Mouse (Mus musculus) c-Kit-positive CD71-negative TER-119-negative erythroid progenitor cells, embryonic 14.5 days (primary cell): ENCODE results near the gene Slc40a1.

Experiments used
- DNase-seq: peaks from one replicate; pipeline ENCODE4 v3.0.0-alpha.2; 2013; ENCODE audit warnings: low read depth

Gene Slc40a1

DNA sequence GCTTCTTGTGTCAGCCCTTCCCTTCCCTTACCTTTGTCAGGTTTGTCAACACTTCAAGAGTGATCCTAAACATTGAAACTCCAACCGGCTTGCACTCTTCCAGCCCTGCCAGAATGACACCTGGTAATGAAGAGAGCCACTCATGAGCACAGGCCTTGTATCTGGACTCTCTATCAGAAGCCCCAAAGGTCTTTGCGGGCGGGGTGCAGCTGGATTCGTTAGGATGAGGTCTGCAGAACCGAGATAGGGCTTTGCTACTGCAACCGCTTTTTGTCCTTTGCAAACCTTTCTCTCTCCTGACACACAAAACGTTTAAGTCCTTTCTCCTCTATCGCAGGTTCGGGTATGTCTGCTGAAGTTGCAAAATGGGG is at the start of gene Slc40a1:
Slc40a1 (minus strand) TSS at position 131 of the 371 bp plus-strand sequence.
- DNase-seq: peak; percentile 50

DNA sequence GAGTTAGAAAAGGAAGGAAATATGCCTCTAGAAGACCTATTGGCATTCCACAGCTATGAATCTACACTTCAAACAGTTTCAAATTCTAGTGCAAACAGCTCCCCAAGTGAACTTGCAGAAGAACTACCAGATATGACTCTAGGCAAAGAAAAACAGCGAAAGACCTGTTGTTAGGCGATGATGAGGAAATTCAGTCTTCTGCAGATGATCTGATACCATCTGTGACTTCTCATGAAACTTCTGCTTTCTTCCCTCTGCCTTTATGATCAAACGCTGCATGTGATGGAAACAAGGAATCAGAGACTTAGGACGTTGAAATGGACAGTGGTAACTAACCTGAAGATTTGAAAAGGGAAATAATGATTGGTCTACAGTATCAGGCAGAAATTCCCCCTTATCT is 45.0 kb upstream of the Slc40a1 start:
- DNase-seq: no peak

DNA sequence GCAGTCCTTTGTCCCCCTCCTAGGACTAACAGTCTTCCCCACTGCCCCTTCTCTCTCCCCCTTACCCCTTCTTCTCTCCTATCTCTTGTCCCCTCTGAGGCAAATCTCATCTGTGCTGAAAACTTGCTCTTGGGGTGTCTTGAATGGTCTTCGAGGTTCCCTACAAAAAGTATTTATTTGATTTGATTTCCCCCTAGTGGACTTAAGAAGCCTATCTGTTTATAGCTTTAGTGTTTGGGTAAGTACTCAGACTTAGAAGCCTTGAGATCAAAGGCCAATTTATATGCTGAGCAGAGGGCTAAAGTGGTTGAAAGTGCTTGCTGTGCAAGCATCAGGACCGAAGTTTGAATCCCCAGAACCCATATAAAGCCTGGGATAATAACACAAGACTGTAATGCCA is 22.7 kb upstream of the Slc40a1 start:
- no peak for DNase-seq

DNA sequence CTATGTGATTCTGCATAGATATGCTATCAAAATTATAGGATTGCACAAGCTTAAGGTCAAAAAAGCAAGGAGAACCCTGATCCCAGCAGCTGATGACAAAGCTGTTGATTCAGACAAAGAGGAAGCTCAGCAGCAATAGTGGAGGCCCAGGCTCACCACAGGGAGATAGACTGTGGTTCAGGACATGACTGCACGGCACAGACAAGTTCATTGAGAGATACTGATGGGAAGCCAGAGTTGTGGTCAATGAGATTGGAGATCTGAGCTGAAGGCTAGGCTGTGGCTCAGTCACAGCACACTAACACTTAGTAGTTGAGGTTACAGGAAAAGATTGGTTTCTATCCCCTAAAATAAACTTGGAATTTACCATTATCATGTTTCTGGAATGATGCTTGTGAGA is 21.5 kb upstream of the Slc40a1 start:
- DNase-seq: no peak

DNA sequence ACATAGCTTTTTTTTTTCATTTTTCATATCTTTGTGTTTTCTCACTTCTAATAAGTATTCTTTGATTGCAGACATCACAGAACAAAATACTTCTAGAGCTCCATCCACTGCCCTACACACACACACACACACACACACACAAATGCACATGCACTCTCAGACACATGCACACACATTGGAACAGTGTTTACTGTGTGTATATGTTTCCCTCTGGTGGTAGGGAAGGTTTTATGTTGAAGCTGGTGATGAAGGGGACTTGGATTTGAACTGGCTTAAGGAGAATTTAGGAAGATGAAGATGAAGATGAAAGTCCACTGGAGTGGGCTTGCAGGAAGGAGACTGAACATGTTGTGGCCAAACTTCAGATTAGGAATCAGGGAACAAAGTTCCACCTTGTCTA is 4.8 kb upstream of the Slc40a1 start:
- no peak for DNase-seq

DNA sequence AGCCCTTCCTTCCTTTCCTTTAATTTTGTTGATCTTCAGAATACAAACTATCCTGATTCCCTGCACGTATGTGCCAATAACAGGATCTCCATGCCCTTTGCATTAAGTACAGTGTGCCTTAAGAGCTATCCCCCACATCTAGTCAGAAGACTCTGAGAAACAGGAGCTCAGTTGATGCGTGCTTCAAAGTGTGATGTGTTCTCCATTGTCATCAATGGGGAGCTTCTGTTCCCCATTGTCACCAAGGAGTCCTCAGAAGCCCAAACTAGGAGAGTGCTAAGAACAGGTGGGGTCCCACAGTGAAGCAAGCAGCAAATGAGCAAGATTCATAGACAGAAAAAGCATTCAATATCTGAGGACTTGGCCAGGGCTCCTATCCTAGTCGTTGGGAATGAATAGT is 588 bp upstream of the Slc40a1 start:
- DNase-seq: no peak

DNA sequence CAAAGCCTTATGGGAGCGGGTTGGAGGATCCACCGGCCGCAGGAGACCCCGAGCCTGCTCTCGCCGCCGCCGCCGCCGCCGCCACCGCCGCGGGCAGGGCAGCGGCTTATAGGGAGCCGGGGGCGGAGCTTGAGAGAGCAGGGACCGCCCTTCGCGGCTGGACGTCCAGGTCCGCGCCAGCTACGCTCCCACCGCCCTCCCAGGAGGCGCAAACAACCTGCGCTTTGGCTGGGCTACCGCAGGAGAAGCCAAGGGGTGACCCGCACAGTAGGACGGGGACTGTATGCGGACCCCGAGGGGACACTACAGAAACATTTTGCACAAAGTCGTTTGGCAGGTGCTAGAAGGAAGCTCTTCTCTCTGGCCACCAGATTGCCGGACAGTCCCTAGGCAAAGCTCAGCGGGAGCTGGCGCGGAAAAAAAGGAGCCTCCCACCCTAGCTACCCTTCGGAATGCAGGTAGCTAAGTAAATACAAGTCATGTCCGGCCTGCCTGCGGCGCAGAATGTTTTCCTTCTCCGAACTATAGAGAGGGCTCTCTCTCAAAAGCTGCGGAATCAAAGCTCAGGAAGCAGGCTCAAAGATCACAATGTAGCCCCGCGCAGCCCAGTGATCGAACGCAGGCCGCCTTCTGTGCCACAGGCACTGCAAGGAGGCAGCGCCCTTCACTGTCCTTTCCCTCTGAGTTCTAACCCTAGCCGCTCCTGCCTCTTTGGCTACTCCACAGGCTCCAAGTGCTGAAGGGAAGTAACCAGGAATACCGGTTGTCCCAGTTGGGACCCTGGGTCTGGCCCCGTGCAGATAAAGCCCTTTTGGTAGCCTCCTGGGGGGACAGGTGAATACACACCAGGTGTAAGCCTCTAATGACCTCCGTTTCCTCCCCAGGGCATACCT is 577 bp downstream of the Slc40a1 start:
- DNase-seq: no peak

DNA sequence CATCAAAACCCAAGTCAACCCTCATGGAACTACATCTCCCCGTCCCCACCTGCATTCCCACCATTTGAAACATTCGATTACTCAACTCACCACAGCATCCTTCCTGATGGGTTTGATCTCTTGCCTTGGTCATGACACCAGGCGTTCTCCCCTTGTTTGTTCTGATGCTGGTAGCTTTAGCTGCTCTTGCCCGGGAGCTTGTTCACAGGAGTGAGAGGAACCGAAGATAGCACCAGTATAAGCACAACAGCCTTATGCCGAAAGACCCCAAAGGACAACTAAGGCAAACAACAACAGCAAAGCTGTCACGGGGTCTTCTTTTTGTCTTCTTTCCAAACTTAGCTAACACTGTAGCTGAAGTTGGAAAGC is 1.2 kb downstream of the Slc40a1 start:
- DNase-seq: no peak

DNA sequence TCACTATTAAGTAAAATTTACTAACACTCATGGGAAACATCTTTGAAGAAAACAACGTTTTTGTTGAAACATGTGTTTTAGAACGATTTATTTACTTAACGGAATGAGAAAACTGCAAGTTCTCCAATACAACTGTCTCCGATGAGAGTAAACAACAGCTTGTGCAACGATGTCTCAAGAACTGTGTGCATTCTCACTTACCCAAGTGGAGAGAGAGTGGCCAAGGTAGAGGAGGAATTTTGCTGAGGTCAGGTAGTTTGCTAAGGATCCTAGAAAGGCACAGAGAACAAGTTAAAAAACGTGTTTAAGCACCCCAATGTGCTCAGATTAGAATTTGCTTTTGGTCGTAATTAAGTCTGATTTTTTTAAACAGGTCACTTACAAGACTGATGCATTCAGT is 1.8 kb downstream of the Slc40a1 start:
- no peak for DNase-seq

DNA sequence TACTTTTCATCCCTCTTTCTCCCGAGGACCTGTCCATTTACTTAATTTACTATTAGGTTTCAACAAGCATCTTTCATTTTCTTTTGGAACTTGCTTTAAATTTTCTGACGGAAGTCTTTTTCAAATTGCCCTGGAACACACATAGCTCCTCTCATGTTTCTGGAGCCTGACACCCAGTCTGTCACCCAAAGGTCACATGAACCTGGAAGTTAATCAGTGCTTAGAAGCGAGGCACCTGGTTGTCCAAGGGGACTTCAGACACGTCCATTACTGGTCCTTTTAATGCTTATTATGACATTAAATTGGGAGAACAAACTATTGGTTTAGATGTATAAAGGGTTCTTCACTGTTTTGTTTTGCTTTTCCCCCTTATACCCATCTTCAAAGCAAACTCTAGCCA is 3.0 kb downstream of the Slc40a1 start:
- no peak for DNase-seq

DNA sequence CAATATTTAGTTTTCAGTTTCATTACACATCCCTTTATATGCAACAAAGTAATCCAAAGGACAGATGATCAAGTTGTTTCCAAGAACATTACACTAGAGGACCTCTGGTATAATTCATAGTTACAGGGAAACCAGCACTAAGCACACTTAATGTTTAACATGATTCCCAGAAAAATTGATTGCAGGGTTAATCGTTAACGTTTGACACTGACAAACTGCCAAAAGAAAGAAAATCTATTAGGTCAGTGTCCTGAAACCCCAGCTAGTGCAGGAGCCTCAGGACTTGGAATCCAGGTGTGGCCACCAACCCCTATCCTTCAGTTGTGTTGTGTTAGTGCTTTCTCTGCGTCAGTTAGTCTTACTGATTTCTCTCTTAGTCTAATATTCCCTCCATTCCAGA is 5.6 kb downstream of the Slc40a1 start:
- DNase-seq: no peak

DNA sequence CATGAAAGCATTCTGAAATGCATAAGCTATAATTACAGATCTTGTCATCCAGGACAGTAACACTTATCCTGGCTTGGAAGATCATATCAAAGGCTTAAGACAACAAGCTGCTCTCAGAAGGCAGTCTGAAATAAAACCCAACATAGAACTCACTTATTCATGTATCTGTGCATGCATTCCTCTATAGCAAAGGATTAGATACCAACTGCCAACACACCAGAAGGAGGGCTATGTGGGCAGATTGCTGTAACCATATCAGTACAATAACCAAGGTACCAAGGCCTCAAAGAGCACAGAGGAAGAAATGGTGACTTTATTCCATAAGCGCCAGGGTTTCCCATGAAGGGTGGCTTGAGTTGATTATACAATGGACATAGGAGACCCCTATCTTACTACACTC is 6.6 kb downstream of the Slc40a1 start:
- DNase-seq: no peak

DNA sequence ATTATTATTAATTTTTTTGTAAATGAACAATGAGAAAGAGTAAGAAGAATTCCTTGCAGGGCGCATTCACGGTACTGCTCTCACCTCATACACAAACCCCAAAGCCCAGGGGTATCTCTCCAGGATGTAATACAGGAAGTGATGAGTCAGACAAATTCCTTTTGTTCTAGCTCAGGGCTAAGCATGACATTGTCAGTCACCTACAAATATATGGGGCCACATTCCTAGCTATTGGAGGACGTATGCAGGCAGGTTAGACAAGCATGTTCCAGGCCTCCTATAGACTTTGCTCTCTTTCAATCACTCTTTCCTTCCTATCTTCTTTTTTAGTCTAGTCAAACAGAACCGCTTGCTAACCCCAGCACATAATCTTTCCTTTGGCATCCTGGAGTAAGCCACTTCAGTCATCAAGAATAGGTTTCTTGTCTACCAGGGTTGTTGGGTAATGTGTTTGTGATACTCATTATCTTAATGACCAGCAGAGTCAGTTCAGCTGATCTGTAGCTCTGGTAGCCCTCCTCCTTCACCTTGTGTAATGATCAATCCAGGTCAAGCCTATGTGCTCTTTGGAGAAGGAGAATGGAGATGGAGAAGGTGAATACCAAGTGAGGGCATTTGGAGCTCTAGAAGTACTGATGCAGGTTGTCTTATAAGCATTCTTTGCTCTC is 9.1 kb downstream of the Slc40a1 start:
- DNase-seq: no peak

DNA sequence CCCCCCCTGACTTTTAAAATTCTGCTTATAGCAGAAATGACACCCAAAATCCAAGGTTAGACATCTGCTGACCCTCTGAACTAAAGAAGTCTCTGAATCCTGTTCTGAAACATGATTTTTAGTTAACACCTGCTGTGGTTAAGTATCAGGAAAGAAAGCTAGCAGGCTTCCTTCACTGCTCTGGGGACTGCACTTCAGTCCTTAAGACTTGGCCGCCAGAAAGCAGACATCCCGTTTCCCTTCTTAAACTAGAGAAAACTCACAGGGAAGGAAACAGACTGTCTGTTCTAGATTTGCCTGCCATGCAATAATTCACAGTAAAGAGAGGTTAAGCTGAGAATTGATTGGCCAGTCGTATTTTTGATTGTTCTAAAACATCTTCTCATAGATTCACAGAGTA is 10.1 kb downstream of the Slc40a1 start:
- no peak for DNase-seq

DNA sequence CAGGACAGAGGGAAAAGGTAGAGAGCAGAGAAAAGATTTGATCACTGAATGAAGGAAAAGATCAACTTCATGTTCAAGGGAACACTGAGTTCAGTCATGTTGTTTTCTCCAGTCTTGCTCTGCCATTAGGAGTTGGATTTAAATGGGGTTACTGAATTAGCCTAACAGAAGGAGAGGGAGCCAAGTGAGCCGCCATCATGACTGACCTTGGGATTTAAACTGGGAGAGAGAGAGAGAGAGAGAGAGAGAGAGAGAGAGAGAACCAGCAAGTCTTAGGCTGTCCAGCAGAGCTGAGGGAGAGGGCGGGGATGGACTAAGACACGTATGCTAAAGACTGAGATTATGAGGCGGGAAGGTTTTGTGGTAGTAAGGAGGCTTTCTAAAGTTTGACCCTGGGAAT is 12.1 kb downstream of the Slc40a1 start:
- DNase-seq: no peak

DNA sequence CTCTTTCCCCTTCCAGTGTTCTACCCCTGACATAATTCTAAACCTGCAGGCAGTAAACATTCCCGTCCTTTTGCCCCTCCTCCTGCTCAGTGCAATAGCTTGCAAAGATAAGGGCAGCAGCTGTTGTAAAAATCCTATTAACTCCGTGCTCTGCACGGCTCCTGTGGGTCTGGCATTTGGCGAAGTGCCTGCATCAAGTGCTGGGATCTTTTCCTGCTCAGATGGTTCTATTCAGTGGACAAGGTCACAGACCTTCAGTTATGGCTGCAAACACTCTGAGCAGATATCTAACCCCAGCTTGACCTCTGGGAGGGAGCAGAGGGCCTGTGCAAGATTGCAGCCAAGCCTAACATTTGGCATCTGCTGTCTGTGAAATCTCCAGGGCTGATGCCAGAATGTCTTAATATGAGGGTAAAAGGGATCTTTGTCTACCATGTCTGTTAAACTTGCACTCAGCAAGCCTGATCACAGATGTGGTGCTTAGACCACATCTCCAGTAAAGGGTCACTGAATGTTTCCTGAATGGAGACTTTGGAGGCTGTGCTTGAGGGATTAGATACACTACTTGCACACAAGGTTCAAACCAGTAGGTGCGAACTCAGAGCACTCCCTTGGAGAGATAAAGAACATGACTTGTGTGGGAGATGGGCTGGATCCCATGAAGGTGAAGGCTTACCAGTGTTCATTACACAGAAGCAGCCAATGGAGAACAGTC is 21.1 kb downstream of the Slc40a1 start:
- no peak for DNase-seq

DNA sequence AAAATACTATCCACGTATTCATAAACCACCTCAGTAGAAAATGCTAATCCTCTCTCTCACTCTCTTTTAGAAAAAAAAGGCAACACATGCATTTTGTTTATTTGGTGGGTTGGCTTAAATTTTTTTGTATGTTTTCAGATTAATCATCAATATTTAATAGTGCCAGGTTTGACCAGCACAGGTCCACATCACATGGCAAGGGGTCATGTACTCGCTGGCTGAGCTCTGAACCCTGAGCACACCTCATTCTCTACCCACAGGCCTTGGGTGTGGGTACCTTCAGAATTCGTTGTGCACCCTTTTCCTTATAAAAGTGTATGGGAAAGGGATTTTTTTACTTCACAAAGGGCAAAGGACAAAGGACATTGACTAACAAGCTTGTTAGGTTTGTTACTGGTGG is 22.2 kb downstream of the Slc40a1 start:
- DNase-seq: no peak

DNA sequence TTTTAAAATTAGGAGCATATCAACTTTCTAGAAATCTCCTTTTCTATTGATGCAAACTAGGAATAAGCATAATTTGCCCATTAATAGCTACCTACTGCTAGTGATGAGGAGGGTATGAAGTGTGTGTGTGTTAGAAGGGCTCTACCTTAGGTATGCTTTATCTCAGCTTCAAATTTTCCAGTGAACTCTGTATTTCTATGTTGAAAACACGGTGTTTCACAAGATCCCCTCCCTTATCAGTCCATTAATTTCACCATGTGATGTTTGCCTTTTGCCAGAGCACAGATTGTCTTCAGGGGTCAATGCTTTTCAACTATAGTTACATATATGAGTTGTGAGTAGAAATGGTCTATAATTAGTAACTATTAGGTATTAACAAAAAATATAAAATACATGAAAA is 28.3 kb downstream of the Slc40a1 start:
- DNase-seq: no peak

DNA sequence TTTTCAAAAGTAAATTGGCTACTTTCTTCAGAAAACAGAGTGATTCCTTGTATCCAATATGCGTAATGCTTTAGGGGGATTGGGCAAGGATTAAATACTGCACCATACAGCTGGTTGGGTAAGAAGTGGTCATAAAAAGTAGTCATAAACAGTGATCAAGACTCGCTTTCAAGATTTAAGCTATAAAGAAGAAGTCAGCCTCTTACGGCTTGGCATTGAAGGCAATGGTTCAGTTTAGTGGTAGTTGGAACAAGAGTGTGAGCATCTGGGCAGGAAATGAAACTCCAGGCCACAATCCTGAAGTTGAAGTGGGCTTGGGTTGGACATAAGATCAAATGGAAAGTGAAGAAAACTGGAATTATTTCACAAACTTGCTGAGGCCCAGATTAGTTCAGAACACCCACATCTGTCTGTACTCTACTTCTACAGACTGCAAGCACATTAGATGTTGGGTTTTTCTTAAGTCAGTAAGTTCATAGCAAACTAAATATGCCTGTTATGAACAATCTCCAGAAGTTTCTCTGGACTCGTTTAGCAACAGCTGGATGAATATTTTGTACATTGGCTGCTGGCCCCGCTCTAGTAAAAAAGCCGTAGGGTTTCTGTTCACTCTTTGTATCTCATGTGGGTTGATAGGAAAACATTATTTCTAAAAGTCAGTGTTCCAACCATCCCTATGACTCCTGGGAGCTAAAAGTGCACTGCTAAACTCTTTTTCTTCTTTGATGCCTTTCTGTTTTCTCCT is 32.0 kb downstream of the Slc40a1 start:
- no peak for DNase-seq

DNA sequence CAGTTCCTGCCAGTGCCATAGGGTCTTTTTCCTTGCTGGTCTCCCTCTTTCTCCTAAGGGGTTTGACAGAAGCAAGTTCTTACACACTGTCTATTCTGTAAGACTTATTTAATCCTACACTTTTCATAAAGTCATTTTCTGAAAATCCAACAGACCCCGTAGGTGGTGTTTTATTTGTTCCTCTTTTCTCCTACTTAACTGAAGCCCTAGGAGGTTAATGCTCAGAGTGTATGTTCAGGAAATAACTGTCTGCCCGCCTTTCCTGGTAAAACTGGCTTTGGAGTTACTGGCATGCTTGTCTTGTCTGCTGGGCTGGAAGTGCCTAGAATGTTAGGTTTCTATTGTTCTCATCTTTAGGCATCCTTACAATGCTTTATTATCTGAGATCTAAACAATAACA is 34.3 kb downstream of the Slc40a1 start:
- no peak for DNase-seq

DNA sequence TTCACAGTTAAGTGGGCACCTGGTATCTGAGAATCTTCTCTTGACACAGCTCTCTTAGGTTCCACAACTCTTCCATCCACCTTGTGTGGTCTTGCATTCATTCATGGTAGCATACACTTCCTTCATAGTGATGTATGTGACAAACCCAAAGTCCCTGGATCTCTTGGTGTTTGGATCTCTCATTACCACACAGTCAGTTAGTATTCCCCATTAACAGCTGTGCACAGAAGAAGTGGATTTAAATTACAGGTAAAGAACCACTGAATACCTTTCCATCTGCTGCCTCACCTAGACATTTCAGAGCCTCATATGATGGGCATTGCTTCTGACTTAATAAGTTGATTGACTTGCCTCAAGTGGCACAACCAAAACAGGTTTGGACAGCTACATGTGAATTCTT is 36.1 kb downstream of the Slc40a1 start, which contains the start of gene Gm5269:
Gm5269 (minus strand) TSS at position 101 of the 400 bp plus-strand sequence.
- no peak for DNase-seq

DNA sequence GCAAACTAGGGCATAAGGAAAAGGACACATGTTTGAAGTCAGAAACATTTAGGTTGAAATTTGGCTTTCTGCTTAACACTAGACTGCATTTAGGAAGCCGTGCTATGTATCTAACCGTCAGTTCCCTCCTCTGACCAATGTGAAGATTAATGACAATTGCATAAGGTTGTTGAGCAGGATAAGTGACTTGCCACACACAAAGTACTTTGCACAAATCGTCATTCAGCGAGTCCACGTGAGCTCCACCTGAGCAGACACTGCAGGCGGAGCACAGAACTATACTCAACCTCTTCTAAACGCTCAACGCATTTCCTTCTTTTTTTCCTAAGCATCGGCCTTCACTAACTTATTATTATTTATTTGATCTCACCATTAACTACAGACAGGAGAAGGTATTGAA is 39.5 kb downstream of the Slc40a1 start:
- DNase-seq: no peak
